Mouse (Mus musculus) lung, postnatal 0 days (tissue): ENCODE measurements around the gene Prss34.

Source experiments
- CTCF ChIP-seq: IDR thresholded peaks from 2 replicates; pipeline ENCODE4 v1.5.1; 2016; ENCODE audit warnings: antibody characterized with exemption, mild to moderate bottlenecking
- EP300 ChIP-seq: IDR thresholded peaks from 2 replicates; pipeline ENCODE4 v1.6.1; 2016; ENCODE audit warnings: antibody characterized with exemption, mild to moderate bottlenecking, control low read depth

GRCm38 (mm10) chr17:25293495-25293894, 4.7 kb upstream of the Prss34 start:
- no peak for TF ChIP-seq CTCF
- TF ChIP-seq EP300: no peak
